Mouse (Mus musculus) kidney, adult 2 months (tissue): ENCODE data around the gene Emc4. TPM values are rescaled to one million over a fixed set of nuclear protein-coding genes. Genes with fewer than 3 reads are reported as not detected.
A peak's percentile ranks its signal among the peaks of the same experiment; 100 is the strongest.

Source experiments
- DNase-seq: peaks from one replicate; pipeline ENCODE4 v3.0.0; 2021
- H3K27ac ChIP-seq: fragments of 200-500 bp; 2 replicates; pipeline ENCODE4 v1.5.1; 2012; ENCODE audit warnings: low read depth, low read length, control low read depth, inconsistent platforms; ENCODE audit not compliant: insufficient read depth
- H3K27me3 ChIP-seq: fragments of 200-500 bp; replicated peaks from 2 replicates; pipeline ENCODE4 v1.6.1; 2012; ENCODE audit warnings: mild to moderate bottlenecking, moderate library complexity, low read length, inconsistent platforms; ENCODE audit not compliant: control insufficient read depth, insufficient read depth
- H3K36me3 ChIP-seq: fragments of 200-500 bp; 2 replicates; pipeline ENCODE4 v1.6.1; 2012; ENCODE audit warnings: mild to moderate bottlenecking, moderate library complexity, low read length, inconsistent platforms; ENCODE audit not compliant: control insufficient read depth, insufficient read depth
- H3K4me1 ChIP-seq: fragments of 200-500 bp; 2 replicates; pipeline ENCODE4 v1.6.1; 2011; ENCODE audit warnings: low read length; ENCODE audit not compliant: control insufficient read depth, insufficient read depth
- H3K4me3 ChIP-seq: fragments of 200-500 bp; 2 replicates; pipeline ENCODE4 v1.5.1; 2011; ENCODE audit warnings: mild to moderate bottlenecking, low read depth, low read length, control low read depth; ENCODE audit not compliant: insufficient read depth
- CTCF ChIP-seq: fragments of 200-500 bp; conservative IDR thresholded peaks from 2 replicates; pipeline ENCODE4 v1.5.1; 2011; ENCODE audit warnings: low read depth, mild to moderate bottlenecking, control low read depth, low read length, moderate library complexity, mixed read lengths; ENCODE audit not compliant: insufficient read depth, insufficient read length
- POLR2A ChIP-seq: fragments of 200-500 bp; IDR thresholded peaks from one replicate; pipeline ENCODE4 v1.6.1; 2011; ENCODE audit warnings: low read depth, low read length, control low read depth
- WGBS: fragments of 180-500 bp; shearing (Covaris S2); methylation state at CpG from one replicate; pipeline ENCODE4 v1.1.7; 2018; 5-methylcytosine and 5-hydroxymethylcytosine counted together
- polyA plus RNA-seq: library from polyadenylated mRNA; depleted of rRNA; stranded (reverse); fragments of >200 nt; gene quantifications from 2 replicates; pipeline ENCODE4 v1.2.3, GENCODE M21; 2012

Gene Emc4
- polyA plus RNA-seq, 1 experiment = 123 TPM

DNA sequence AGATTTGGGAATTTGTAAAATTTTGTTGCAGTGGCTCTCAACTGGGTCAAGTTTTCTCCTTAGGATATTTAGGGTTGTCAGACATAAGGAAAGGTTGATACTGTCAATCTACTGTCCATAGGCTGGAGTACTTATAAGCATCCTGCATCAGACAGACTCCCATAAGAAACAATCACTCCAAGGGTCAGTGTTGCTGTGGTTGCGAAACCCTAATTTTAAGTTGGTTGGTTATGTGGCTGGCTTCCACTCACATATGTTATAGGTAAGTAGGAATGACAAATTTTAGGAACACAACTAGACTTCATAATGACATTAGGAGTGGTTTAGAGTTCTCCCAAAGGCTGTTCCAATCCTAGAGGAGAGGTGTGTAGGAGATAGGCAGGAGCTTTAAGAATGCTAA lies 13.4 kb upstream of the Emc4 start:
- TF ChIP-seq POLR2A (no peak), CTCF (no peak)
- WGBS = 100% methylated on average over 1 of the region's 1 CpGs
- Histone ChIP-seq H3K4me1 (no peaks in the 10 kb centered on the region), H3K4me3 (no peak overlapping the region), H3K27ac (no peak overlapping the region), H3K36me3 (no peaks in the 10 kb centered on the region), H3K27me3 (no peaks in the 10 kb centered on the region)
- DNase-seq = no peak

GRCm38 (mm10) chr2:112380131-112380530 lies 12.3 kb upstream of the Emc4 start:
- TF ChIP-seq CTCF (no peak), POLR2A (no peak)
- DNase-seq = no peak
- WGBS = 16% methylated on average over 8 of the region's 8 CpGs

DNA sequence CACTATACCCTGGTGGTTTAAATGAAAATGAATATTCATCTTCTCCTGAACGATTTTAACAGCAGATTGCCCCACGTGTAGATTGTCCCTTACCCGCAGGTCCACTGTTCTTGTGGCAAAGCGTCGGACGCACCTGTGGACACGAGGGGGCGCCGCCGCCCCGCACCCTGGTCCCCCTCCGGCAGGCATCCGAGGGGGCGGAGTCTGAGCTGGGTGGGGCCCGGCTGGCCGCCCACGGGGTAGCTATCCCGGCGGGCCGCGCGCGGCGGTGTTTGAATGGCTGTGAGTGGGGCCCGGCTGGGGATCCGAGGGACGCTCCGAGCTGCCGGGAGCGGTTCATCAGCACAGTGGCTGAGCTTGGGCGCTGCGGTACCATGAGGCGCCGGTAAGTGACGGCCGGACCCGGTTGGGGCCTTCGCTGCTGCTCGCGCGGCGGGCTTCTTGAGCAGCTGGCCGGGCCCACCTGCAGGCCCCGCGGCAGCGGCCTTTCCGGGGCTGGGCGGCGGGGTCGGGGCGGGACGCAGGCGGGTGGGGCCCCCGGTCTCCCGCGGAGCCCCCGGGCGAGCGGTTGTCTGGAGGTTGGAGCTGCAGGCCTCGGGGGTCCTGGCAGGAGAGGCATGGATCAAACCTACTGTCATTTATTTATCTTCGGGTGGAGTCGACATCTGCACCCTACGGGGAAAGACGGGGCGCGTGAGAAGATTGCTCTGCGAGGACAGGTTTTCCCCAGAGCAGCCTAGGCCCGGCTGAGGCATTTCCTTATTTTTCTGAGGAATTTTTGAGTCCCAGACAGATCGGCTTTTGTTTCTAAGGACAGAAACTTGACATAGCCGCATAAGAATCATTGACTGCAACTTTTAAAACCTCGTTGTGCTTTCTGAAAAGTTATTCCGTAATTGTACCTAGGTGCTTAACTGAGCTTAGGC lies 11.4 kb upstream of the Emc4 start, which contains the start of gene Katnbl1:
Gene Katnbl1 (plus strand): TSS at position 239 of the 926 bp plus-strand sequence.
- under 1% methylated on average over 72 of the region's 72 CpGs for WGBS
- Histone ChIP-seq H3K4me3 (peak within 1 kb of the TSS; percentile 69), H3K27me3 (no peaks in the 10 kb centered on the region), H3K4me1 (no peaks in the 10 kb centered on the region), H3K27ac (no peak within 1 kb of the TSS), H3K36me3 (no peaks in the 10 kb centered on the region)
- TF ChIP-seq POLR2A (no peak), CTCF (peak; percentile 87)
- peak; percentile 94 for DNase-seq

More at GRCm38 (mm10) chr2:112380131-112380530, 12.3 kb upstream of the Emc4 start:
- Histone ChIP-seq H3K36me3 (no peaks in the 10 kb centered on the region), H3K27me3 (no peaks in the 10 kb centered on the region), H3K27ac (no peak overlapping the region), H3K4me1 (no peaks in the 10 kb centered on the region), H3K4me3 (no peak overlapping the region)

- TF ChIP-seq CTCF (no peak), POLR2A (no peak)
- Histone ChIP-seq H3K4me1 (no peaks in the 10 kb centered on the region), H3K36me3 (no peaks in the 10 kb centered on the region), H3K27ac (no peak overlapping the region), H3K4me3 (no peak overlapping the region), H3K27me3 (no peaks in the 10 kb centered on the region)
- peak; percentile 51 for DNase-seq
- 50% methylated on average over 5 of the region's 5 CpGs for WGBS
Measured at GRCm38 (mm10) chr2:112374610-112375009, 6.8 kb upstream of the Emc4 start.

DNA sequence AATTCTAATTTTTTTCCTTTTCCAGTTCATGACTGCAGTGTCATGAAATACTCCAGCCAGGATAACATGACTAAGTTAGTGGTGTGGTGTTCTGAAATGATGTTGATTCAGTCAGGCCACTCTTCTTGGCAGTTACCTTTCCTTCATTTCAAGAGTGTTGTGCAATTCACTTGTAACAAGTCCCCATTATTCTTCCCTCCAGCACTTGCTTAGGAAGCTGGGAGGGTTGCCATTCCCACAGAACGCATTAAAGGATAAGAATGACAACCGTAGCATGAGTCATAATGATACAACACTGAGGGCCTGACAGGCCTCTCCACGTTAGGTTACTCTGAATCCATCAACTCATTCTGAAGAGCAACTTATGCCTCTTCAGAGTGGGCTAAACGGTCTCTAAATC lies 5.3 kb upstream of the Emc4 start:
- H3K4me1 ChIP-seq = no peaks in the 10 kb centered on the region
- H3K4me3 ChIP-seq = no peak overlapping the region
- no peaks in the 10 kb centered on the region for H3K27me3 ChIP-seq
- H3K36me3 ChIP-seq = no peaks in the 10 kb centered on the region
- no peak for DNase-seq
- H3K27ac ChIP-seq = no peak overlapping the region
- TF ChIP-seq POLR2A = no peak
- TF ChIP-seq CTCF = no peak
- WGBS = 74% methylated on average over 4 of the region's 4 CpGs

DNA sequence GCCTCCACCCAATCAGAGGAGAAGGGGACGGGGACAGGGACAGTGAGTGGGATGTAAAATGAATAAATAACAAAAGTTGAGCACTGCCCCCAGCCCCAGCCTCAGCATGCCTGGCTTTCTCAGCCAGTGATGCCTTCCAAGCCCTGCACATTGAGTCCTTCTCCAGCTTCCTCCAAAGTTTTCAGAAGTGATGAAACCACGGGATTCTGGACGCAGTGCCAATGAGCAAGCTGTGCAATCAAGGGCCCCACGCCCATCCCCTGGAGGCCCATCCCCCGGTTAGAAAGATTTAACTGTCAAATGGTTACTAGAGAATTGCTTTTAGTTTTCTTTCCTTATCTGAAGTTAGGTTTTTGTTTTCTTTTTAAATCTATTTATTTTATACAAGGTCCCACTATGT lies 2.1 kb upstream of the Emc4 start:
- no peak overlapping the region for H3K4me3 ChIP-seq
- H3K4me1 ChIP-seq = peaks cover 3% of the 10 kb centered on the region; the same call in 1 of the 2 replicates
- no peaks in the 10 kb centered on the region for H3K27me3 ChIP-seq
- H3K27ac ChIP-seq = no peak overlapping the region
- WGBS = 54% methylated on average over 5 of the region's 5 CpGs
- H3K36me3 ChIP-seq = no peaks in the 10 kb centered on the region
- TF ChIP-seq POLR2A (no peak), CTCF (no peak)
- DNase-seq = no peak

DNA sequence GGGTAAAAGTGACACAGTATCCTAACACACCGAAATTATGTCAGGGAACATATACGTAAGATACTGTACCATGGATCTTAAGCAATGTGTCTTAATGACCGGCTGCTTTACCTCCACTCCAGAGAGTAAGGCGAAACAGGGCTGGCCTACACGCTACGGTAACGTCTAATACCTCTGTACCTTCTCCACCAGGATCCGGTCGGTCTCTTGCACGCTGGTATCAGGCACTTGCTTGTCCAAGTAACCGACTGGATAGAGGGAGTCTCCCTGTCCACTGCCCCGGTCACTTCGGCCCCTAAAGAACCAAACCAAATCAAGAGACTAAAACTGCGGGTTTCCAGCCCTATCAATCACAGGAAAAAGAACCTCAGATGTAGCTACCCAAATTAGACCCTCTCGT lies 605 bp downstream of the Emc4 start:
- peak; percentile 12 for DNase-seq
- WGBS = 11% methylated on average over 15 of the region's 15 CpGs
- Histone ChIP-seq H3K4me3 (peak overlapping the region; percentile 99), H3K27ac (no peak overlapping the region), H3K4me1 (peaks cover 3% of the 10 kb centered on the region; the same call in 1 of the 2 replicates), H3K36me3 (peaks cover 7% of the 10 kb centered on the region; the same call in 1 of the 2 replicates), H3K27me3 (no peaks in the 10 kb centered on the region)
- TF ChIP-seq CTCF (no peak), POLR2A (no peak)
